Mouse (Mus musculus): ENCODE measurements around the gene Nprl3.
"Not testable (repeated sequence)": the region's sequence is repeated elsewhere in the genome, so short reads cannot be mapped to it uniquely, and the experiment has no call there.

The Nprl3 gene

DNA sequence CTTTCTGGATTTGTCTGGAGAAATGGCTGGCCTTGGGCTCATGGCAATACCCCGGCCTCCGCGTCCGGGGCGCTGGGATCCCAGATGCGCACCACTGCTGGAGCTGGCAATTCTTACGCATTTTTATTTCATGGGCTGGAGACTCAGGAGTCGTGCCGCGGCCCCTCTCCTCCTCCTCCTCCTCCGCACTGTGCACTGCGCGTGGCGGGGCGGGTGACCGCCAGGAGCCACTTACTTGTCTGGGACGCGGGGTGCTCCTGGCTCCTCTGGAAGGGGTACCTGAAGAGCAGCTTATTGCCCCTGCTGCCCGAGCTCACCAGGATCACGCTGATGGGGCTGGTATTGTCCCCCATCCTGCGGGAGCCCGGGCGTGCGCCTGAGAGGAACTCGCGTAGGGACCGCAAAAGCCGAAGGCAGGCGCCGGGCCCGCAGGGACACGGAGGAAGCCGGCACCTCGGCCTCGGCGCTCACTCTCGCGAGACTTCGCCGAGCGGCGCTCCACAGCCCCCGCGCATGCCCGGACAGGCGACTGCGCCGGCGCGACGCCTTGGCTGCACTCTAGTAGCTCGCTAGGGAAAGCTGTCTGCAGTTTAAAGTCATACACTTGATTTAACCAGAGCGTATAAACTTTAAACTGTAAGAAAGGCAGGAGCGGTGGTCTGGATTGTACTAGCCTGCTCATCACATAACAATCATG lies at the start of gene Nprl3:
Gene Nprl3, minus strand, starts transcription at position 520 of the 697 bp plus-strand sequence.
- peak; percentile 90 for DNase-seq (ENCODE audit: low spot score)

DNA sequence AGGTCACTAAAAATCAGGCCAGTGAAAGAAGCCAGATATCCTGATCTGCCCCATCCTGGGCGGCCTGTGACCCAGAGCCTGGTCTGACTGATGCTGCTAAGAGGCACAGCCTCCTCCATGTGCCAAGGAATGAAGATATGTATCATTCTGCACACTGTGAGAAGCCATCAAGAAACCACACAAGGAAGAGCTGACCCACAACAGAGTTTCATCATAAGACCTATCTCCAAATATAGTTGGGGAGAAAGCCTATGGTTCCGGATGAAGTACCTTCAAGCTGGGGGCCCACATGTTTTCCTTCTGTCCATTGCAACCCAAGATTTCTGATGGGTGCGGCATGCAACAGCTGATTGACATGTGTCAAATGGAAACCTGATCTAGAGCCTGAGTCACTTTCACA lies 48.5 kb upstream of the Nprl3 start:
- no peak for DNase-seq (ENCODE audit: low spot score)

DNA sequence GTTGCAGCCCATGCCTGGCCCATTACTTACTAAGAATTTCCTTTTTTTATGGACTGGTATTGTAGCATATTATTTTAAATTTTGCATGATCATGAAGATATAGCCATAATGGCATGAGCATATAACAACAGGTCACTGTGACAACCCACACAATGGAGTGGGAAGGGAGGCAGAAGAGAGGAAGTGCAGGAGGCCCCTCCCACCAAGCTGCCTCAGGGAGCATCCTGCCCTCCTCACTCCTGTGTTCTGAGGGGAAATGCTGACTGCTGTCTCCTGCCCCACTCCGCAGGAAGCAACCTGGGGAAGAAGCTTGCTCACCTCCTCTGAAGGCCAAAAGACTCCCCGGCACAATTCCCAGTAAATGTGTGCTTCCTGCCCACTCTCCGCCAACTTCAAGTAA lies 42.4 kb upstream of the Nprl3 start:
- DNase-seq (ENCODE audit: low spot score) = no peak

DNA sequence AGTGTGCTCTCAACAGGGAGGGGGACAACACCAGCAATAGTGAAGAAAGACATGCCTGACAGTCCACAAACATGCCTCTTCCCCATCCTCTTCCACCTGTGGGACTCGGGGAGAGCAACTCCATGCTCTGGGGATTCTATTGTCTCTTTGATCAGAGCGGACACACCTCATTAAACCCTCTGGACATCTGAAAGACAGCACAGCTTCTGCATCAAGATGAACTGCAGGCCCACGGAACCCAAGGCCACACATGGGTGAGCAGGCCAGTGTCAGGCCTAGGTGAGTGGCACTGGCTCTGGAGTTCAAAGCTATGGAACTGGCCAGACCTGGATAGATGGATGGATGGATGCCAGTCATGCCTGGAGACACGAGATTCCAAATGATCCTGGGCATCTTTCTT lies 41.9 kb upstream of the Nprl3 start:
- DNase-seq (ENCODE audit: low spot score) = no peak

DNA sequence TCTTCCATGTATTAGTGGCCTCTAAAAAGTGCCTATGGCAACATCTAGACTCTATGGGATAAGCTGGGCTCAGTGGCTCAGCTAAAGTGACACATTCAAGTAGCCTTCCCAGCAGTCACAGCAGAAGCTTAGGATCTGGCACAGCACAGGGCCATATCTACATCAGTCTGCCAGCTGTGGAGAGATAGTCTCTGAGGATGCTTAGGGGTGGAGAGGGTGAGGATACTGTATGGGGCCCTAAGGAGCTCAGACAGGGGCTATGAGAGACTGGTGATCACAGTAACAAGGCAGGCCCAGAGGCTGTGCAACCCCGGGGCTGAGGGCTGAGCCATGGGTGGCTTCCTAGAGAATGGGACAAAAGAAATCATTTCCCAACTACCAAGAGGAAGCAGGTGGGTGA lies 39.5 kb upstream of the Nprl3 start:
- no peak for DNase-seq (ENCODE audit: low spot score)

DNA sequence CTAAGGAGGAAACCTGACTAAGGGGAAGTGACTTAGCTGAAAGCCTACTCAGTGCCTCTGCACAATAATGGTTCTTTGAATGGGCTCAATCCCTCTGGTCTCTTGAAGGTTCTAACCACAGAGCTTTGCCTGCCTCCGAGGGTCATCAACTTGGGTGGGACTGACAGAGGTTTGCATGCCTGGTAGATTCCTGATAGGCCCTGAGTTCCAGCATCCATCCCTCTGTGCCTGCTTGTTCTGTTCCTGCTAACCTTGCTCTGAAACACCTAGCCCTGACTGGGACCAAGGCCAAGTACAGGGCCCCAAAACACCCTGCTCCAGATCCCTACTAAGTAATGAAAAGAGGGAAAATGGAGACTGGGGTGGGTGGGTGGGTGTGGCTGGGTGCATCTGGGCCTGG lies 35.9 kb upstream of the Nprl3 start:
- DNase-seq (ENCODE audit: low spot score) = no peak

DNA sequence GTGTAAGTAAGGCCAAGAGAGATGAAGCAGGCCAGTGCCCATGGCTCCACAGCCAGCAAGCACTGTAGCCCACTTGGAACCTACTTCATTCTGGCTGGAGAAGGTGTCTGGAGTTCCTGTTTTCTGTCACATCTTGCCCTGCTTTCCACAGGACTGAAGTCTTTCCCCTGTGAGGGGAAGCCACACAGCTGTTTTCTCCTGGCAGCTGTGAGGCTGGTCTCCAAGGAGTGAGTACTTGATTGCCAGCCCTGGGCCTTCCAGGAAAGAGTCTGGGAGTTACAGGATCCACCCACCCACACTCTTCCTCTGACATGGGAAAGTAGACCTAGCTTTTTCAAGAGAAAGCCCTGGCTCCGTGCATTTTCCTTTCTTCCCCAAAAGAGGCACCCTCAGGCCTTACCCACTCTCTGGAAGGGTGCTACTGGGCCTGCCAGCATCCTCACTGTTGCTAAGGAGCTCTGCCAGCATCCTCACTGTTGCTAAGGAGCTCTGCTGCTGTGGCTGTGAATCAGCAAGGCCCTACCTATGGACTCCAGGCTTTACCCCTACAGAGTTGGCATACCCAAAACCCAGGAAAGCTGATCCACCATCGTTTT lies 35.4 kb upstream of the Nprl3 start:
- no peak for DNase-seq (ENCODE audit: low spot score)

DNA sequence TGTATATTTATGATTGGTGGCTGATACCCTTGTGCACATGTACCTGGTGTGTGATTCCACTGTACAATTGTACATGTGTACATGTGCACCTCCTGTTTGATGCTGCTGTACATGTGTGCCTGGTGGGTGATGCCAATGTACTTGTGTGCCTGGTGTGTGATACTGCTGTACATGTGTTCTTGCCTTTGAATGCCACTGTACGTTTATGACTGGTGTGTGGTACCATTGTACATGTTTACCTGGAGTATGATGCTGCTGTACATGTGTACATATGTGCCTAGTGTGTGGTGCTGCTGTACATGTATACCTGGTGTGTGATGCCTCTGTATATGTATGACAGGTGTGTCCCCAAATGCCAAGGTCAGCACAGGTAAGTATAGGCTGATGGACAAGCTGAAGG lies 34.0 kb upstream of the Nprl3 start:
- DNase-seq (ENCODE audit: low spot score) = no peak

DNA sequence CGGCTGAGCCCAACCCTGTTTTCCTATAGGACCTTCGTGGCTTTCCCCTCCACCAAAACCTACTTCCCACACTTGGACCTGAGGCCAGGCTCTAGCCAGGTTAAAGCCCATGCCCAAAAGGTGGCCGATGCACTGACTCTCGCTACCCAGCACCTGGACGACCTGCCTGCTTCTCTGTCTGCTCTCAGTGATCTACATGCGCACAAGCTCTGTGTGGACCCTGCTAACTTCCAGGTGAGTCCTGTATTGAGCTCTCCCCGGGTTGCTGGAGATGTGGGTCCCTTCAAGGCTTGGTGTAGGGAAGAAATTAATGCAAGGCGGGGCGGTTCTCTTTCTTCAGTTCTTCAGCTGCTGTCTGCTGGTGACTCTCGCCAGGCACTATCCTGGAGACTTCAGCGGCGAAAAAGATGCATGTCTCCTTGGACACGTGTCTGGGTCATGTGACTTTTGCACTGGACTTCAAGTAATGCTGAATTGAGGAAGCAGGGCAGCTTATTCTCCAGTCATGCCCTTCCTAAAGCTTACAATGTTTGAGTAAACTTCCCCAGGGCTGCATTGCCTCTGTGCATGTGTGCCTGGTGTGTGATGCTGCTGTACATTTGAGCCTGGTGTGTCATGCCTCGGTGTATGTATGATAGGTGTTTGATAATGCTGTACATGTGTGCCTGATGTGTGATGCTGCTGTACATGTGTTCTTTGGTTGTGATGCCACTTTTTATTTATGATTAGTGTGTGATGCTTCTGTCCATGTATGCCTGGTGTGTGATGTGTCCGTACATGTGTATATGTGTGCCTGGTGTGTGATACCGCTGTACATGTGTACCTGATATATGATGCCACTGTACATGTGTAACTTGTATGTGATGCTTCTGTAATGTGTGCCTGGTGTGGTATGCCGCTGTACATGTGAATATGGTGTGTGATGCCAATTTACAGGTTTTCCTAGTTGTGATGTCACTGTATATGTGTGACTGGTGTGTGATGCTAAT lies 33.1 kb upstream of the Nprl3 start:
- DNase-seq (ENCODE audit: low spot score) = no peak

DNA sequence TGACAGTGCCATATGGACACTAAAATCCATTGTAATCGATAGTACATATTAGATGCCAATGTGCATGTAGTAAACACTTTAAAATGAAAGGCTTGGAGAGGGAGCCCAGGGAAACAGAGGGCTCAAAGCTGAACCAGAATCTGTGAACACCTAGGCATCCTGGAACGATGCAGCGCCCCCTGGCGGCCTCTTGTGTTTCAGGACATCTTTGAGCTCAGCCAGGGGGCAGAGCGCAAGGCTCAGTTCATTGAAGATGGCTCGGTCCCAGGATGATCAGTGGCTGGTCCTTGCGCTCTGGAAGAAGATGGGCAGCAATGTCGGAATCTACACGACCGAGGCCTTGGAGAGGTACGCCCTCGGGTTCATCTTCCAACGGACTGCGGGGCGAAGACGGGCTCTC lies 32.4 kb upstream of the Nprl3 start, which contains the start of gene Hbq1a:
Gene Hbq1a, plus strand, starts transcription at position 205 of the 400 bp plus-strand sequence.
- peak; percentile 70 for DNase-seq (ENCODE audit: low spot score)

DNA sequence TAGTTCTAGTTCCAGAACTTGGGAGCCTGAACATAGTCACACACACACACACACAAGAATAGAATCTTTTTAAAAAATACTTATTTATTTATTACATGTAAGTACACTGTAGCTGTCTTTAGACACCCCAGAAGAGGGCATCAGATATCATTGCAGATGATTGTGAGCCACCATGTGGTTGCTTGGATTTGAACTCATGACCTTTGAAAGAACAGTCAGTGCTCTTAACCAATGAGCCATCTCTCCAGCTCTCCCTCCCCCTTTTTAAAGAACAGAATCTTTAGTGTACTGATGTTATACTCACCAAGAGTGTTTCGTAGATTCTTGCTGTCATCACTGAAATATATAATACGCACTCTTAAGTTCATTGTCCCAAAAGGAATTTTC lies 31.0 kb upstream of the Nprl3 start:
- peak; percentile 47 for DNase-seq (ENCODE audit: low spot score)

DNA sequence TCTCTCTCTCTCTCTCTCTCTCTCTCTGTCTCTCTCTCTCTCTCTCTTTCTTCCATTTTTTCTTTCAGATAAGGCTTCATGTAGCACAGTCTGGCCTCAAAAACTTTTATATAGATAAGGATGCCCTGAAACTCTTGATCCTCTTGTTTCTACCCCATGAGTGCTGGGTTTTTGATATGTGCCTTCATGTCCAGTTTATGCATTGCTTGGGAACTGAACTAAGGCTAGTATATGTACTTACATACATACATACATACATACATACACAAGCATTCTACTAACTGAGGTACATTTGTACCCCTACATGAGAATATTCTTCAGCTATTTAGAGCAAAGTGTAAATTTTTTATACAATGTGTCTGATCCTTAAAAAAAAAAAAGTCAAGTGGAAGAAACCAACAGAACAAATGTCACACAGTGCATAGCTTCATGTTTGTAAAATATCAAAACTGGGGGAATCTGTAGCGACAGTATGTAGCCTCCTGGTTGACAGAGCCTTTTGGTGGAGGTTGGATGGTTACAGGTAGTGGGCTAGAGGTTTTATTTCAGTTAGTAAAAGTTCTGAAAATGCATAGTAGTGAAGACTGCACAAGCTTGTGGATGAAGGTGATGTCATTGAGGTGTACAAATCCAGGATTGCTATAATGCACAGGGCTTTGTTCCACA lies 30.5 kb upstream of the Nprl3 start:
- DNase-seq (ENCODE audit: low spot score) = no peak

DNA sequence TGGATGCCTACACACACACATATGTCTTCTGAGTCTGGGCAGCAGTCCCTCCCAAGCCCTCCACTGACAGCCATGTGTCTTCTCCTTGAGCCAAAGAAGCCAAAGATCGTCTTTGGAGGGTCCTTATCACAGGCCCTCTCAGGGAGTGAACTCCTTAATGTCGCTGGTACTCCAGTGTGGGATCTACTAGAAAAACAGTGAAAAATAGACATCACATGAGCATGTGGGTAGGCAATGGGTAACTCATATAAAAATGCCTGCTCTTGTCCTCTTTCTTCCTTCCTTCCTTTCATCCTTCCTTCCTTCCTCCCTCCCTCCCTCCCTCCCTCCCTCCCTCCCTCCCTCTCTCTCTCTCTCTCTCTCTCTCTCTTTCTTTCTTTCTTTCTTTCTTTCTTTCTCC lies 29.9 kb upstream of the Nprl3 start:
- DNase-seq (ENCODE audit: low spot score) = peak; percentile 28

DNA sequence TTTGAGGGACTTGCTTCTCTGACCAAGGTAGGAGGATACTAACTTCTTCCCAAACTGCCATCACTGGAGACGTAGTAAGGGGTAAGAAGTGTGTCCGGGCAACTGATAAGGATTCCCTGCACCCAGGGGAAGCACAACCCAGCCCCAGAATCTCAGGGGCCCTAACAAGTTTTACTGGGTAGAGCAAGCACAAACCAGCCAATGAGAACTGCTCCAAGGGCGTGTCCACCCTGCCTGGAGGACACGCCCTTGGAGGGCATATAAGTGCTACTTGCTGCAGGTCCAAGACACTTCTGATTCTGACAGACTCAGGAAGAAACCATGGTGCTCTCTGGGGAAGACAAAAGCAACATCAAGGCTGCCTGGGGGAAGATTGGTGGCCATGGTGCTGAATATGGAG lies 28.7 kb upstream of the Nprl3 start, which contains the start of gene Hba-a2:
Gene Hba-a2, plus strand, starts transcription at position 287 of the 400 bp plus-strand sequence.
- not testable (repeated sequence) for DNase-seq (ENCODE audit: low spot score)

DNA sequence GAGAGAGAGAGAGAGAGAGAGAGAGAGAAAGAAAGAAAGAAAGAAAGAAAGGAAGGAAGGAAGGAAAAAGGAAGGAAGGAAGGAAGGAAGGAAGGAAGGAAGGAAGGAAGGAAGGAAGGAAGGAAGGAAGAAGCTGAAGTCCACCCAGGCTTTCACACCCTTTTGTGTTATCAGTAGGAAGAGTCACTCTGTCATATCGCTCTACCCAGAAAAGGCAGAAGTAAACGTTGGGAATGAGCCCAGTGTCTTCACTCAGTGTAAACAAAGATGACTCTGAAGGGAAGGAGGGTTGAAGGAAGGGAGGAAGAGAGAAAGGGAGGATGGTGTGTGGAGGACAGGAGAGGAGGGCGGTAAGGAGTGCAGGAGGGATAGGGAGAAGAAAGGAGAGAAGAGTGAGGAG lies 26.0 kb upstream of the Nprl3 start:
- DNase-seq (ENCODE audit: low spot score) = peak; percentile 25

DNA sequence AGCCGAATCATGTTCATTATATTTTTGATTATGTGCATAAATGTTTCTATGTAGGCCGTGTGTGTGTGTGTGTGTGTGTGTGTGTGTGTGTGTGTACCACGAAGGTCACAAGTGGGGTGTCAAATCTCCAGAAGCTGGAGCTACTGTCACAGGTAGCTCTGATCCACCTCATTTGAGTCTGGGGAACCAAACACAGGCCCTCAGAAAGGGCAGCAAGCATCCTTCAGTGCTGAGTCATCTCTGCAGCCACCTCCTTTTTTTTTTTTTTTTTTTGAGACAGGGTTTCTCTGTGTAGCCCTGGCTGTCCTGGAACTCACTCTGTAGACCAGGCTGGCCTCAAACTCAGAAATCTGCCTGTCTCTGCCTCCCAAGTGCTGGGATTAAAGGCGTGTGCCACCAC lies 25.3 kb upstream of the Nprl3 start:
- DNase-seq (ENCODE audit: low spot score) = peak; percentile 31

DNA sequence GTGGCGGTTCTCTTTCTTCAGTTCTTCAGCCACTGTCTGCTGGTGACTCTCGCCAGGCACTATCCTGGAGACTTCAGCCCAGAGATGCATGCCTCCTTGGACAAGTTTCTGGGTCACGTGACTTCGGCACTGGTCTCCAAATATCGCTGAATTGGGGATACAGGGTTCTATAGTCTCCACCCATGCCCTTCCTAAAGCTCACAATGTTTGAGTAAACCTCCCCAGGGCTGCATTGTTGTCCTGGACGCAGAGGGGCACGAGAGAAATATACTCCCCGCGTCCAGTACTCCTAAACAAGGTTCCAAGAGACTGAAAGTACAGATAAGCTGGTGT lies 20.0 kb upstream of the Nprl3 start:
- peak; percentile 38 for DNase-seq (ENCODE audit: low spot score)

DNA sequence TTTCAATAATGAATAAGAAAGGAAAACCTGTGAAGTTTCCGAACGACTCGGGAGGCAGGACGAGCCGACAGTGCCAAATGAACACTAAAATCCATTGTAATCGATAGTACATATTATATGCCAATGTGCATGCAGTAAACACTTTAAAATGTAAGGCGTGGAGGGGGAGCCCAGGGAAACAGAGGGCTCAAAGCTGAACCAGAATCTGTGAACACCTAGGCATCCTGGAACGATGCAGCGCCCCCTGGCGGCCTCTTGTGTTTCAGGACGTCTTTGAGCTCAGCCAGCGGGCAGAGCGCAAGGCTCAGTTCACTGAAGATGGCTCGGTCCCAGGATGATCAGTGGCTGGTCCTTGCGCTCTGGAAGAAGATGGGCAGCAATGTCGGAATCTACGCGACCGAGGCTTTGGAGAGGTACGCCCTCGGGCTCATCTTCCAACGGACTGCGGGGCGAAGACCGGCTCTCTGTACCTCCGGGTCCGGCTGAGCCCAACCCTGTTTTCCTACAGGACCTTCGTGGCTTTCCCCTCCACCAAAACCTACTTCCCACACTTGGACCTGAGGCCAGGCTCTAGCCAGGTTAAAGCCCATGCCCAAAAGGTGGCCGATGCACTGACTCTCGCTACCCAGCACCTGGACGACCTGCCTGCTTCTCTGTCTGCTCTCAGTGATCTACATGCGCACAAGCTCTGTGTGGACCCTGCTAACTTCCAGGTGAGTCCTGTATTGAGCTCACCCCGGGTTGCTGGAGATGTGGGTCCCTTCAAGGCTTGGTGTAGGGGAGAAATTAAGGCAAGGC lies 19.4 kb upstream of the Nprl3 start, which contains the start of gene Hbq1b:
Gene Hbq1b, plus strand, starts transcription at position 271 of the 798 bp plus-strand sequence.
- DNase-seq (ENCODE audit: low spot score) = peak; percentile 81

DNA sequence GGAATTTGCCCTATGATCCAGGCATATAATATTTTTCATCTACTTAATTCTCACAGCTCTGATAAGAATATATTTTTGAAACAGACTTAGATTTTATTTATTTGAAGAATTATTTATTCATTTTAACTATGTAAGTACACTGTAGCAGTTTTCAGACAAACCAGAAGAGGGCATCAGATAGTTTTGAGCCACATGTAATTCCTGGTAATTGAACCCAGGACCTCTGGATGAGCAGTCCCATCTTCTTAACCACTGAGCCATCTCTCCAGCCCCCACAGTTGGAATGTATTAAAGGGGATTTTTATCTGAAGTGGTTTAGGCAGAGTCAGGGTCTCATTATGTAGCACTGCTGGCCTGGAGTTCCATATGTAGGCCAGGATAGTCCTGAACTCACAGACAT lies 18.4 kb upstream of the Nprl3 start:
- DNase-seq (ENCODE audit: low spot score) = peak; percentile 26

DNA sequence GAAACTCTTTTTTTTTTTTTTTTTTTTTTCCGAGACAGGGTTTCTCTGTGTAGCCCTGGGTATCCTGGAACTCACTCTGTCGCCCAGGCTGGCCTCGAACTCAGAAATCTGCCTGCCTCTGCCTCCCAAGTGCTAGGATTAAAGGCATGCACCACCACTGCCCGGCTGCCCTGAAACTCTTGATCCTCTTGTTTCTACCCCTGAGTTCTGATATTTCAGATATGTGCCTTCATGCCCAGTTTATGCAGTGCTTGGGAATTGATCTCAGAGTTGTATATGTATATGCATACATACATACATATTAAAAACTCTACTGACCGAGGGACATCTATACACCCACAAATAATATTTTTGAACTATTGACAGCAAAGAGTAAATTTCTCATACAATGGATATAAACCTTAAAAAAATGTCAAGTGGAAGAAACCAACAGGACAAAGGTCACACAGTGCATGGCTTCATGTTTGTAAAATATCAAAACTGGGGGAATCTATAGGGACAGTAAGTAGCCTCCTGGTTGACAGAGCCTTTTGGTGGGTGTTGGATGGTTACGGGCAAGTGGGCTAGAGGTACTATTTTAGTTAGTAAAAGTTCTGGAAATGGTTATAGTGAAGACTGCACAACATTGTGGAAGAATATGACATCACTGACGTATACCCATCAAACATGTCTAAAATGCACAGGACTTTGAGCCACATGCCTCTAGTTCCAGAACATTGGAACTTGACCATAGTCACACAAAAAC lies 17.7 kb upstream of the Nprl3 start:
- peak; percentile 78 for DNase-seq (ENCODE audit: low spot score)

DNA sequence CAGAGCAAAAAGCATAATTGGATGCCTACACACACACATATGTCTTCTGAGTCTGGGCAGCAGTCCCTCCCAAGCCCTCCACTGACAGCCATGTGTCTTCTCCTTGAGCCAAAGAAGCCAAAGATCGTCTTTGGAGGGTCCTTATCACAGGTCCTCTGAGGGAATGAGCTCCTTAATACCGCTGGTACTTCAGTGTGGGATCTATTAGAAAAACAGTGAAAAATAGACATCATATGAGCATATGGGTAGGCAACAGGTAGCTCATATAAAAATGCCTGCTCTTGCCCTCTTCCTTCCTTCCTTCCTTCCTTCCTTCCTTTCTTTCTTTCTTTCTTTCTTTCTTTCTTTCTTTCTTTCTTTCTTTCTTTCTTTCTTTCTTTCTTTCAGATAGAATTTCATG lies 17.1 kb upstream of the Nprl3 start:
- not testable (repeated sequence) for DNase-seq (ENCODE audit: low spot score)
